Mouse (Mus musculus) lung, postnatal 0 days (tissue): Measurements from ENCODE around the gene Rad51b. TPM values are rescaled to one million over a fixed set of nuclear protein-coding genes. Genes with fewer than 3 reads are reported as not detected.

Source experiments
- ATAC-seq: fragments of 200-750 bp; cut with Nextera tagmentation; 2 replicates; pipeline ENCODE4 v1.8.0; 2017; ENCODE audit warnings: moderate library complexity
- DNase-seq: peaks from one replicate; pipeline ENCODE4 v3.0.0-alpha.2; 2016; ENCODE audit warnings: low spot score
- H3K27ac ChIP-seq: fragments of 300-500 bp; sonication (generic); 2 replicates; pipeline ENCODE4 v1.5.1; 2014; ENCODE audit warnings: antibody characterized with exemption, mild to moderate bottlenecking, low read length, mixed read lengths
- H3K27me3 ChIP-seq: fragments of 300-500 bp; sonication (generic); replicated peaks from 2 replicates; pipeline ENCODE4 v1.6.1; 2014; ENCODE audit warnings: low read length, mixed read lengths; ENCODE audit not compliant: insufficient read depth
- H3K36me3 ChIP-seq: fragments of 300-500 bp; sonication (generic); 2 replicates; pipeline ENCODE4 v1.6.1; 2014; ENCODE audit warnings: low read length, mixed read lengths; ENCODE audit not compliant: insufficient read depth
- H3K4me1 ChIP-seq: fragments of 300-500 bp; sonication (generic); 2 replicates; pipeline ENCODE4 v1.6.1; 2014; ENCODE audit warnings: antibody characterized with exemption, low read depth, low read length, mixed read lengths; ENCODE audit not compliant: insufficient read depth
- H3K4me2 ChIP-seq: fragments of 300-500 bp; sonication (generic); replicated peaks from 2 replicates; pipeline ENCODE4 v1.6.1; 2014; ENCODE audit warnings: low read depth, mild to moderate bottlenecking, low read length, moderate library complexity, mixed read lengths
- H3K4me3 ChIP-seq: fragments of 300-500 bp; sonication (generic); 2 replicates; pipeline ENCODE4 v1.5.1; 2014; ENCODE audit warnings: low read depth, low read length
- H3K9ac ChIP-seq: fragments of 300-500 bp; sonication (generic); replicated peaks from 2 replicates; pipeline ENCODE4 v1.6.1; 2014; ENCODE audit warnings: low read depth, mild to moderate bottlenecking
- H3K9me3 ChIP-seq: fragments of 300-500 bp; sonication (generic); 2 replicates; pipeline ENCODE4 v1.6.1; 2016; ENCODE audit warnings: low read length, mixed read lengths
- CTCF ChIP-seq: IDR thresholded peaks from 2 replicates; pipeline ENCODE4 v1.5.1; 2016; ENCODE audit warnings: antibody characterized with exemption, mild to moderate bottlenecking
- EP300 ChIP-seq: IDR thresholded peaks from 2 replicates; pipeline ENCODE4 v1.6.1; 2016; ENCODE audit warnings: antibody characterized with exemption, mild to moderate bottlenecking, control low read depth
- WGBS: fragments of 180-500 bp; shearing (Covaris S2); extraction: QIAGEN DNeasy Blood & Tissue Kit; methylation state at CpG from one replicate; pipeline ENCODE4 v1.1.7; 2014; 5-methylcytosine and 5-hydroxymethylcytosine counted together
- polyA plus RNA-seq: library from polyadenylated mRNA; unstranded; fragments of >200 nt; fragmentation: Nextera tagmentation; extraction: Ambion mirVana; gene quantifications from 2 replicates; pipeline ENCODE4 v1.2.1, GENCODE M21; 2015

The Rad51b gene
- polyA plus RNA-seq, 1 experiment from 2014 or later: 1.3 TPM

DNA sequence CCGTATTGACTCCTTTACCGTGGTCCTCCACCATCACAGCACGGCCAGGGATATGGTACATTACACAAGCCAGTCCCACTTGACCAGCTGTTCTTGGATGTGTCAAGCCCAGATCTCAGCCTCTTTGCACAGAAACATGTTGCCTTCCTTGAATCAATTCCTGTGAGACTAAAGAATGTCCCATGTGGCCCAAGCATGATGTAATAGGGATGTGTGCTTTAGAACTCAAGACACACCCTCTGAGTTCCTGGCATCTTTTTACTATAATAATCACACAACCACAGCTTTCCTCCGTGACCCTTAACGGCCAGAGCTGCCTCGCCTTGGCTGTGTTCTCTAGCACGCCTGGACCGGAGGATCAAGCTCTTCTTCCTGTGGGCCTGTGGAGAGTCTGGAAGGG, 496.3 kb downstream of the Rad51b start:
- peak; percentile 68 for ATAC-seq

DNA sequence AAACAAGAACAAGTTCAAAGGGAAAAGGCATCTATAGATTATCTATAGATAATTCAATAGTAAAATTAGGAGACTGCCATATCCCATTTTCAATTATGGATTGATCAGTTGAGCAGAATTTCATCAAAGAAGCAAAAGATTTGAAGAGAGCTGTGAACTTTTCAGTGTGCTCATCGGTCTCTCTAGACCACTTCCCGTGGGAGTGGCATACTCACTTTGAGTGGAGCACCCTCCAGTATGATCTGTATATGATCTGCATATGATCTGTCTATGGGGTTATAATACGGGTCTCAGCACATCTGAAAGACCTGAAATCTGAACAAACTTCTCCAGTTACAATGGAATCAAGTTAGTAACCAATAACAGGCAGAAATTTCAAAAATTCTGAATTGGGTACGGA, 497.7 kb downstream of the Rad51b start:
- H3K9me3 ChIP-seq: no peaks in the 10 kb centered on the region
- H3K4me3 ChIP-seq: no peak overlapping the region
- ATAC-seq: no peak
- no peaks in the 10 kb centered on the region for H3K4me1 ChIP-seq
- no peak for DNase-seq
- H3K27ac ChIP-seq: no peak overlapping the region
- WGBS: 86% methylated on average over 4 of the region's 4 CpGs
- H3K4me2 ChIP-seq: no peak overlapping the region
- no peaks in the 10 kb centered on the region for H3K27me3 ChIP-seq
- no peak overlapping the region for H3K9ac ChIP-seq
- H3K36me3 ChIP-seq: no peaks in the 10 kb centered on the region
- TF ChIP-seq EP300 (no peak), CTCF (no peak)

More for the DNA sequence above, 496.3 kb downstream of the Rad51b start:
- H3K4me1 ChIP-seq: no peaks in the 10 kb centered on the region
- H3K36me3 ChIP-seq: no peaks in the 10 kb centered on the region
- H3K9me3 ChIP-seq: no peaks in the 10 kb centered on the region
- DNase-seq: peak; percentile 84
- no peak overlapping the region for H3K27ac ChIP-seq
- no peak overlapping the region for H3K9ac ChIP-seq
- H3K27me3 ChIP-seq: no peaks in the 10 kb centered on the region
- TF ChIP-seq EP300 (peak; percentile 66; the same call in 1 of the 2 replicates), CTCF (no peak)
- no peak overlapping the region for H3K4me2 ChIP-seq
- WGBS: 38% methylated on average over 8 of the region's 8 CpGs
- H3K4me3 ChIP-seq: no peak overlapping the region

- ATAC-seq (peak; percentile 77), DNase-seq (peak; percentile 73)
- Histone ChIP-seq H3K36me3 (no peaks in the 10 kb centered on the region), H3K27ac (no peak overlapping the region), H3K27me3 (no peaks in the 10 kb centered on the region), H3K4me1 (no peaks in the 10 kb centered on the region), H3K4me3 (no peak overlapping the region), H3K4me2 (no peak overlapping the region), H3K9ac (no peak overlapping the region), H3K9me3 (no peaks in the 10 kb centered on the region)
- WGBS: 52% methylated on average over 6 of the region's 6 CpGs
- peak; percentile 84 for TF ChIP-seq EP300
- TF ChIP-seq CTCF: no peak
Observed at GRCm38 (mm10) chr12:79796260-79796659, 499.2 kb downstream of the Rad51b start.

DNA sequence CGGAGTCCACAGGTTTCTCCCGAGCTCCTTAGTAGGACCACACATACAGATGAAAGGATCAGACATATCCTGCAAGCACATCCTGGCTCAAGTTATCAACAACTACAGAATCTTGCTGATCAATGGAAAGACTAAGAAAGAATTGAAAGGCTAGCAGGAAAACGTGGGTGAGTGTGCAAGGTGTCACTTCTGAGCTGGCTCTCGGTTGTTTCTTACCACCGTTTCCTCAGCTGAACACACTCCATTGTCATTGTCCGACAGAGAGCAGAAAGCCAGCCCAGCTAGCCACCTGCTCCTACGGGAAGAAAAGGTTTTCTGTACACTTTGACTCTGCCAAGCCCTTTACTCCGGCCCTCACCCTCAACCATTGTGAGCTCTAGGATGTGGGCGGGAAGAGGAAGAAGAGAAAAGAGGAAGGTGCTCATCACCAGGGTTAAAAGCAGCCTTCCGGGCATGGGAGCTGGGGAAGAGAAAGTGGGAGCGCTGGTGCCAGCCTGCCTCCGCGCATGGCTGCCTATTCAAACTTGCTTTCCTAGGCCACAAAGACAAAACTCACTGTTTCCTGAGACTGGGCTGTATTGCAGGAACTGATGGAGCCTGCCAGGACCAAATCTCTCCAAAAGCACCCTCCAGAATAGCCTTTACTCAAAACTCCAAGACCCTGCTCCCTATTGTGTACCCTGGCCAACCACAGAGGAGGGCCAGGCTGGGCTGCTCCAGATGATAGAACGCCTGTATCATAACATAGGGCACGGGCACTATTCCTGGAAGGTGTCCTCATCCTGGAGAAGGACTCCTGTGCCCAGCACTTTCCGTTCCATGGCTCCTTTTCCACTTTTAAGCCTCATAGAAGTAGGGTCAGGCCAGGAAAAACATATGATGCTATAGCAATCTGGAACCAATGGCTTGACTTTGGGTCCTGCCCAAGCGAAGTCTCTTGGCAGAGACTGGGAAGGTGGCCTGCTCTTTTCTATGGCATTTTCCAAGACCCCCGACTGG, 500.0 kb downstream of the Rad51b start:
- Histone ChIP-seq H3K4me3 (no peak overlapping the region), H3K27ac (no peak overlapping the region), H3K36me3 (no peaks in the 10 kb centered on the region), H3K27me3 (no peaks in the 10 kb centered on the region), H3K4me1 (no peaks in the 10 kb centered on the region), H3K4me2 (no peak overlapping the region), H3K9ac (no peak overlapping the region), H3K9me3 (no peaks in the 10 kb centered on the region)
- no peak for ATAC-seq
- WGBS: 67% methylated on average over 18 of the region's 18 CpGs
- TF ChIP-seq CTCF (no peak), EP300 (no peak)
- DNase-seq: no peak

DNA sequence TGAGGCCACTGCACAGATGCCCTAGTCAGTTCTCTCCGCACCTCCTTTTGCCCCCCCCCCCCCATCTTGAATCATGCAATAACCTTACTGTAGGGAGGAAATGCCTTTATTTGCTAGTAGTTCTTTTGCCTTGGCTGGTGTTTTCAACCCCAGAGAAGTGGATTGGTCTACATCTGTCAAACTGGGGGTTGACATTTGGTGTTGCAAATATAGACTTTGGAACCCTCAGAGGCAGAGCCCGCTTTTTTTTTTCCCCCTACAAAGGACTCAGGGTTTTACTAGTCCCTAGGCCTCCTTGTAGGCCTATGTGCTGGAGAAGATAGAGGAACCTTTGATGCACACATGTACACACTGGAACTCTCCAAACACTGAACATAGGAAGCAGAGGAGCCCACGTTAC, 501.4 kb downstream of the Rad51b start:
- Histone ChIP-seq H3K27ac (no peak overlapping the region), H3K9me3 (no peaks in the 10 kb centered on the region), H3K27me3 (no peaks in the 10 kb centered on the region), H3K4me2 (no peak overlapping the region), H3K4me3 (no peak overlapping the region), H3K36me3 (no peaks in the 10 kb centered on the region), H3K9ac (no peak overlapping the region), H3K4me1 (no peaks in the 10 kb centered on the region)
- DNase-seq: no peak
- ATAC-seq: no peak
- TF ChIP-seq EP300: no peak
- no peak for TF ChIP-seq CTCF
- WGBS: 95% methylated on average over 3 of the region's 3 CpGs

- TF ChIP-seq CTCF: no peak
- TF ChIP-seq EP300: no peak
- Histone ChIP-seq H3K27ac (no peak overlapping the region), H3K9me3 (no peaks in the 10 kb centered on the region), H3K27me3 (no peaks in the 10 kb centered on the region), H3K9ac (no peak overlapping the region), H3K36me3 (no peaks in the 10 kb centered on the region), H3K4me1 (no peaks in the 10 kb centered on the region), H3K4me3 (no peak overlapping the region), H3K4me2 (no peak overlapping the region)
- ATAC-seq (no peak), DNase-seq (no peak)
- 71% methylated on average over 5 of the region's 5 CpGs for WGBS
Observed at GRCm38 (mm10) chr12:79799370-79799769, 502.3 kb downstream of the Rad51b start.
